Mouse (Mus musculus) urinary bladder, postnatal 14 days (tissue): ENCODE measurements around the gene 1110051M20Rik.

ENCODE experiments used
- DNase-seq: peaks from one replicate; pipeline ENCODE4 v3.0.0; 2021; ENCODE audit warnings: low spot score

The 1110051M20Rik gene

GRCm38 (mm10) chr2:91301836-91302235, 142.7 kb downstream of the 1110051M20Rik start:
- no peak for DNase-seq

- DNase-seq: no peak
Measured at GRCm38 (mm10) chr2:91300784-91301183, 143.7 kb downstream of the 1110051M20Rik start.

DNA sequence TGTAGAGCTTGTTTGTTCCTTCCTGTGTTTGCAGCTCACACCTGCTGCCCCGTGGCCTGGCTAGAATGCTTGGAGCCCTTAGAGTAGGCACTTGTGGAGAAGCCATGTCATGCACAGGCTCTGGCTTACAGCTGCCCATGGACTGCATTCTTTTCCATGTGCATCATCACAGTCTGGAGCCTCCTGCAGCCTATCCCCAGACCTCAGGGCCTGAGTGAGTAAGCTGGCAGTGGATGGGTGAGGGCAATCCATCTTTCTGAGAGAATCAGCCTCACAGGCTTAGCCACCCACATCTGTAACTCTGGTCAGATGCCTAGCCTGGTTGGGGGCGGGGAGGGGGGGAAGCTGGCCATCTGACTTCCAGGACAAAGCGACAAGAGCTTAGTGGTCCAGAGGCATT, 145.3 kb downstream of the 1110051M20Rik start:
- no peak for DNase-seq

- no peak for DNase-seq
Measured at GRCm38 (mm10) chr2:91295895-91296294, 148.6 kb downstream of the 1110051M20Rik start.

GRCm38 (mm10) chr2:91294226-91294625, 150.3 kb downstream of the 1110051M20Rik start:
- no peak for DNase-seq

- DNase-seq: peak; percentile 35
Measured at GRCm38 (mm10) chr2:91291197-91292007, 153.1 kb downstream of the 1110051M20Rik start.

- DNase-seq: peak; percentile 60
Measured at GRCm38 (mm10) chr2:91287563-91287962, 156.9 kb downstream of the 1110051M20Rik start.

DNA sequence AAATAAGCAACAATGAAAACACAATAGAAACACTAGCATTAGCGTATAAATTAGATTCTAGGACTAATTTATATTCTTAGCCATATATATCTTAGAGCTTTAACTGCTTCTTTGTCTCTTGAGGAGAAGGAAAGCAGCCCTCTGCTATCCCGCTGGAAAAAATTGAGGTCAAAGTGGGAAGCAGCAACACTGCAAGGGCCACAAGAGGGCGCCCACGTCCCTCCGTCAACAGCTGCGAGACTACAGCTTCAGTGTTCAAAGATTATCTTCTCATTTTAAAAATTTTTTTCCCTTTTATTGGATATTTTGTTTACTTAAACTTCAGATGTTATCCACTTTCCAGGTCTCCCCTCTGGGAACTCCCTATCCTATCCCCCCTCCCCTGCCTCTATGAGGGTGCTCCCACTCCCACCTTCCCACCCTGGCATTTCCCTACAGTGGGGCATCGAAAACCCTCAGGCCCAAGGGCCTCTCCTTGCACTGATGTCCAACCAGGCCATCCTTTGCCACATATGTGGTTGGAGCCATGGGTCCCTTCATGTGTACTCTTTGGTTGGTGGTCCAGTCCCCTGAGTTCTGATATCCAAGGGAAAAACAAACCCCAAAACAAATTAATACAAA, 158.5 kb downstream of the 1110051M20Rik start:
- peak; percentile 87 for DNase-seq

DNA sequence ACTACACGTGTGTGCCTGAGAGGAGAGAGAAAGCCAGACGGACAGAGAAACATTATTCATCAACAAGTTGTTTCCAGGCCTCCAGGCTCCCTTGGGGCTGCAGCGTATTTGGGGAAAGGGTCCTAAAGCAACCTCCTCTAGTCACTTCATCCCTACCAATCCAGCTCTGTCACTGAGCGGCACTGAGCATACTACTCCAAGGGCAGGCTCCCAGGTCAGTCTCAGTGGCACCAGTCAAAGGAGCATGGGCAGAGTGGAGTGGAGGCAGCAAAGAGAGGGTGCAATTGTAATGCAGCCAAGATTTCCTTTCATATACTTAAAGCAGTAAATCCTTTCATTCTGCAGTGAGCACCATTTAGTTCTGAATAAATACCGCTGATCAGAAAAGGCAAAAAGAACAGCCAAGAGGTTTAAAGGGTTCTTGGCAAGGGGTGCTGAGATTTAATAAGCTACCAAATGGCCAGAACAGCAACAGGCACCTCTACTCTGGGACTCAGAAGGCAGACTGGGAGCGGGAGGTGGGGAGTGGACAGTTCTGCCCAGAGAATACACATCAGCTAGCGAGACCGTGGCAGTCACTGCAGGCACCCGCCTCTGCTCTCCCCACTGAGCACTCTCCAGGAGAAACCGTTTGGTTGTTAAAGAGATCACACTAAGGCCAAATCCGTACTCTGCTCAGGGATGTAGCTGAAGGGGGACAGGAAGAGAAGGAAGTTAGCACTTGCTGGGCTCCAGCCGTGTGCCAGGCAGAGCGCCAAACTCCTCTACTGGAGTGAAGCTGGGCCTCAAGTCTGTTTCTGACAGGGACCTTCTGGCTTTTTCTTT, 159.9 kb downstream of the 1110051M20Rik start:
- peak; percentile 60 for DNase-seq

GRCm38 (mm10) chr2:91283972-91284371, 160.5 kb downstream of the 1110051M20Rik start:
- DNase-seq: no peak

GRCm38 (mm10) chr2:91281366-91281765, 163.1 kb downstream of the 1110051M20Rik start:
- DNase-seq: peak; percentile 73

GRCm38 (mm10) chr2:91279372-91279755, 165.1 kb downstream of the 1110051M20Rik start:
- no peak for DNase-seq

- DNase-seq: peak; percentile 74
Measured at GRCm38 (mm10) chr2:91278749-91279371, 165.6 kb downstream of the 1110051M20Rik start.

DNA sequence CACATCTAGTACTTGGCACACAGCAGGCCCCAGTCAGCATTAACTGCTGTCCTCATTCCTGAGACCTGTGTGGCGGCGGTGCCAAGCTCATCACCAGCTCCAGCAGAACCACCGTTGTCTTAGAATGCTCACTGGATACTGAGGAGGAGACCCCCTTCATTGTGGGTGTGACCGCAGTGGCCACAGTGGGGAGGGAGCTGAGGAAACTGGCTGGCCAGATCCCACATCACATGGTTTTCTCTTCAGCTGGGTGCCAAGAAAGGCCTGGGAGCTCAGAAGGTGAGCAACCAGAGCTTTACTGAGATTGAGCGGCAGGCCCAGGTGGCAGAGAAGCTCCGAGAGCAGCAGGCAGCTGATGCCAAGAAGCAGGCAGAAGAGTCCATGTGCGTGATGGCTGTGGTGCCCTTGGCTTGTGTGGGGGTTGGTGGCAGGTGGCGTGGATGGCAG, 174.8 kb downstream of the 1110051M20Rik start:
- DNase-seq: no peak

- DNase-seq: no peak
Measured at GRCm38 (mm10) chr2:91268706-91269105, 175.8 kb downstream of the 1110051M20Rik start.

DNA sequence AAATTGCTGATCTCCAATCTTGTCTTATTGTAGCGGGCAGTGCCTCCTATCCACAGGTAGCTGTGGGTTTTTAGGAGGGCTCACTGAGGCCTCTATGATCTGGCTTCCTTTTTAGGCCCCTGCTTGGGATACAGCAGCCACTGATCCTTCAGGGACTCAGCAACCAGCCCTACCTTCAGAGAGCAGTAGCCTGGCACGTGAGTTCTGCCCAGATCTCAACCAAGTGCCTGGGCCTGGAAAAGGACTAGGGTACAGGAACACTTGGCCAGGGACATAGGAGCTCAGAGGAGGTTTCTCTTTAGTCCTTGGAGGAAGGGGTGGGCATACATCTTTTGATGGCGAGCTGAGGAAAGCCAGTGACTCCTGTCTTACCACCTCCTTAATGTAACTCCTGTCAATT, 176.5 kb downstream of the 1110051M20Rik start:
- DNase-seq: no peak

GRCm38 (mm10) chr2:91264711-91265681, 179.5 kb downstream of the 1110051M20Rik start, which contains the start of gene Arfgap2:
TSS of gene Arfgap2 (plus strand) at chr2:91264974.
- DNase-seq: peak; percentile 97

GRCm38 (mm10) chr2:91263692-91264660, 180.5 kb downstream of the 1110051M20Rik start:
- DNase-seq: no peak

- no peak for DNase-seq
Measured at GRCm38 (mm10) chr2:91259493-91259892, 185.0 kb downstream of the 1110051M20Rik start.
